Mouse (Mus musculus) right cerebral cortex, postnatal 14 days (tissue): ENCODE results near the gene Sertad4.

Source experiments
- DNase-seq: peaks from one replicate; pipeline ENCODE4 v3.0.0; 2022

Sertad4 gene

GRCm38 (mm10) chr1:192855474-192856230, at the start of gene Sertad4:
TSS of gene Sertad4 (minus strand) at chr1:192855756.
- DNase-seq = peak; percentile 53

GRCm38 (mm10) chr1:192901516-192901915, 46.0 kb upstream of the Sertad4 start:
- DNase-seq = no peak

DNA sequence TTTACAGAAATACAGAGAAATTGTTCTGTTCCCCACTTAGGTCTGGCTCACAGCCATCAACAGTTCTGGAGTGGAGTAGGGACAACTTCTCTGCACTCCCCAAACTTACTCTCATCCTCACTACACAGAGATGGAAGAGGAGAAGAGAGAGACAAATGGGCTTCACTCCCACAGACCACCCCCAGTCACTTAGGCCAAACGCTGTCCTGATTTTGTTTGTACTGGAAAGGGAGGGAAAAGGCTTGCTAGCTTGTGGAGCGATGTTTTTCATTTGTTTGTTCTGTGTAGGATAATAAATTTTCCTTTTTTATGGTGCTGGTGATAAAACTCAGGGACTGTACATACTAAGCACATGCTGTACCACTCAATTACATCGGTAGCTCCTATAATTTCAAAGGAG, 45.4 kb upstream of the Sertad4 start:
- no peak for DNase-seq

DNA sequence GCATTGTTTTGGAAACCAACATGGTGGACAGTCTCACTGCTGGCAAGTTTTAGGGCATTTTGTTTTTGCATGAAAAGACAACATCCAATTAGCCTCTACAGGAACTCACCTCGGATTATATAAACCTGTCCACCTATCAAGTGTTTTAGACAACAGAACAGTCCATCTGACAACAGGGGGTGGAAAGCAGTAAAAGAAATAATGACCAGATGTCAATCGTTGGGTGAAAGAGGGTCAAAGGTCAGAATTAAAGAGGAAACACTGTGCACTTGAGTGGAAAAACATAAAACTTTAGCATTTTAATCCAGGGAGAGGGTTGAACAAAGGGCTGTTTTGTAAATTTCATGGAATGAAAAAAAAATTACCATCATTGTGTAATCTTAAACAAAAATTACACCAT, 43.2 kb upstream of the Sertad4 start:
- DNase-seq = no peak

GRCm38 (mm10) chr1:192897218-192897617, 41.7 kb upstream of the Sertad4 start:
- DNase-seq = no peak

- DNase-seq = no peak
These were observed 40.5 kb upstream of the Sertad4 start for GRCm38 (mm10) chr1:192896076-192896475.

DNA sequence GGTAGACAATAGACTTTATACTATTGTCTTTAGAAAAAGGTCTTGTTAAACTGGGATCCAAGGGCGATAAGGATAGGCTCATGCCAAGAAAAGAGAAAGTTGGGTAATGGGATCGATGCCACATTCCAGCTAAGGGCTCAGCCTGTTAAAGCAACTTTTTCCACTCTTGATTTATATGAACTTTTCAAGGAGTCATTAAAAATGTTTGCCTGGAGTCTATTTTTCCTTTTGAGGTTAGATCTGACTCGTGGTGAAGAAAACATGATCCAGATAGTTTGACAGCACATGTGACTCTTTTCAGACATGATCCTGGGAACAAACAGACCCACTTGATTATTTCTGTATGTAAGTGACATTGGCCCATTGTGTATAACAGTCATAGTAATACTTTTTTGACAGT, 35.2 kb upstream of the Sertad4 start:
- no peak for DNase-seq

GRCm38 (mm10) chr1:192882617-192883295, 27.2 kb upstream of the Sertad4 start:
- DNase-seq = no peak

GRCm38 (mm10) chr1:192880130-192880529, 24.6 kb upstream of the Sertad4 start:
- no peak for DNase-seq

DNA sequence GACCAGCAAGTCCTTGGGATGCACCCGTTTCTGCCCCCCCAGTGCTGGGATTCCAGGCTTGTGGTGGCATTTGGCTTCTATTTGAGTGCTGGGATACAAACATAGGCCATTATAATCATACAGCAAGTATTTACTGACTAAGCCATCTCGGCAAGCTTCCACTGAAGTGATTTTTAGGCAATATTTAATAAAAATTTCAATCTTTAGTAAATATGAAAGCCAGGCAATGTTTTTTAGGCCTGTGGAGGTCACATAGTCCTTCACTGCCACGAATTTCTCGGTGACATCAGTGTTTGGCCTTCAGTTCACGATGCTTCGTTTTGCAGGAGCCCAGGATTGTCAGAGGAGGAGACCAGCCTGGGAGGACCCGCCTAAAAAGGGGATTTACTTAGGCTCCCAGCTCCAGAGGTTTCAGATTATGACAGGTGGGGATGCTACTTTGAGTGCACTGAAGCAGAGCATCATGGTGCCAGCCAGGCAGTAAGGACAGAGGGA, 23.6 kb upstream of the Sertad4 start:
- no peak for DNase-seq

GRCm38 (mm10) chr1:192872841-192873240, 17.3 kb upstream of the Sertad4 start:
- DNase-seq = no peak

- no peak for DNase-seq
These were observed 14.2 kb upstream of the Sertad4 start for GRCm38 (mm10) chr1:192869761-192870160.

- no peak for DNase-seq
These were observed 8.9 kb upstream of the Sertad4 start for GRCm38 (mm10) chr1:192864440-192864839.

DNA sequence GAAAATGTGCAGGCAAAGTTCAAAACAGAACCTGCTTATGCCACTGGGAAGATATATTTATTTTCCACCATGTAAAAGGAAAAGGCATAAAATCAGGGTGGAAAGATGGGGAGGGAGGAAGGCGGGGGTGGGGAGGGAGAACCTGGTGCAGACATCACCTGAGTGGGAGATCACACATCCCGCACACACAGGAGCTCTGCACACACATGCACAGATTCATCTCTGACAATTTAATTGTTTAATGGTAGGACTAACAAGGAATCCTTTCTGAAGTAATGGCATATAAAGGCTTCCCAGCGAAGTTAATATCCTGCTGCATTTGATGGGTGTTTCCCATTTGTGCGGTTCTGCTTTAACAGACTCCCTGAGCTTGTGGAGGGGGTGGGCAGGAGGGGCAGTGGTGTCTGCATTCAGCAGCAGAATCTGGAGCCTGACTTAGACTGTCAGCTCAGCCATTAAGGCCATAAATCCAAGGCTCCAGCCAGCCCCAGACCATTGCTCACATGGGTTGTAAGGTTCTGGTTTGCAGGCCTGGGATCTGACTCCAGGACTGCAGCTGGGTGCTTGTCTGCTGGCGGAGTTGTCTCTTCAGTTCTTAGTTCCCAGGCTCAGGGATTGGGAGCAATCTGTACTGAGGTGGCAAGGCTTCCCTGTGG, 5.9 kb upstream of the Sertad4 start:
- no peak for DNase-seq

DNA sequence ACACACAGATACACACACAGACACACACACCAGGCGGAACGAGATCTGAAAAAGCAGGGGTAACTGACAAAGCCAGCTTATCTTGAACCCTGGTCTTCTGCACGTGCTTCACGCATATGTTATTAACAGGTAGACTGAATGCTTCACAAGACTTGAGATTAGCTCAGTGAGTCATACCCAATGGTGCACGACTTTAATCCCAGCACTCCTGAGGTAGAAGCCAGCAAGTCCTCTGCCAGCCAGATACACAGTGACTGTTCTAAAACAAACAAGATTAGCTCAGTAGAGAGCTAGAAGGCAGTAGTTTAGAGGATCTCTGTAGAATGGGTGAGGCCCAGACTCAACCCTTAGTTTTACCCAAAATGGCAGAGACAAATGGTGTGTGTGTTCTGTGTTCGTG, 4.7 kb upstream of the Sertad4 start:
- DNase-seq = no peak

DNA sequence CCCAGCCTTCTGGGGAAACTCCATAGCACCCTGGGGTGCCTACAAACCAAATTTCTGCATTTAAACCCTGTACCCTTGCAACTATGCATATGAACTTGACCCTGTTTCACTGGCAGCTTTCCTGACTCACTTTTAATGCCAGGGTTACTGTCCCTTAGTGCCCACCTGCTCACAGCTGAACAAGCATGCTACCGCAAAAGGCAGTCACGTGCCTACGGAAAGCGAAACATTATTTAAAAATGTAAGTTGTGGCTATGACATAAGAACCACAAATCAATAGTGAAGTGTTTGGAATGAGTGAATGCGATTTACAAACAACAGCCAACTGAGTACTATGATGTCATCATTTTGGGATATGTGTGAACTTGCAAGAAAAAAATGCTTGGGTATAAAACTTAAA, 2.0 kb upstream of the Sertad4 start:
- no peak for DNase-seq

GRCm38 (mm10) chr1:192856931-192857330, 1.4 kb upstream of the Sertad4 start:
- no peak for DNase-seq

DNA sequence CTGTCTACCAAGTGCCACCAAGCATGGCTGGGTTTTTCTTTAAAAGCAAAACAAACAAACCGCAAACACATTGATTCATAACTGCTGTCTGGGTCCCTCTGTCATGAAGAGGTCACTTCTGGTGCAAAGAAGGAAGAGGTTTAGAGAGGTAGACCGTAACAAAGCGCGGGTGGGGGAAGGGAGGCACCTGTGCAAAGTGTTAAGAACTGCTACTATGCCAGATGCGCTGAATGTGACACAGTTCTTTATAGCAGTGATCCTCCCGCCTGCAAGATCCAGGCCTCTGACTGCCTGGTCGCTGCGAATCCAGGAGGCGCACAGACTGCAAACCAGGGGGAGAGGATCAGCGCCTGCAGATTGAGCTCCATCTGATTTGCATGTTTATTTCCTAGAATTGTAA, 855 bp upstream of the Sertad4 start:
- peak; percentile 25 for DNase-seq

DNA sequence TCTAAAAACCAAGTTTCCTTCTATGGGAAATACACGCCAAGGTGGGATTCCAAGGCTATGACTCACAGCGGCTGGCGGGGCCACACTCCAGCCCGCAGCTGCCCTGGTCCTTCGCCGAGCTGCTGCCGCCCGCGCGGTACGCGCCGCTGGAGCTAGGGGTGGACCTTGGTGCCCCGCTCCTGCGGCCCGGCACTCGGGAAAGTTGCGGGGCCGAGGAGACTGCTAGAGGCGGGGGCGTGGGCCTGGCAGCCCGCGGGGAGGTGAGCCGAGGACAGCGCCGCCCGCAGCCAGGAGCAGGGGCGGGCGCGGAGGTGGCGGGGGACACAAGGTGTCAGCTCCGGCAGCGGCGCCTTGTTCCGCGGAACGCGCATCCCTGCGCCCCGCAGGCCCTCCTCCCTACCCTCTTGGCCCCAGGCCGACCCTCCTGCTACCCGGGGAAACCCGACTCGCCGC, 711 bp downstream of the Sertad4 start:
- DNase-seq = peak; percentile 51

GRCm38 (mm10) chr1:192853988-192854818, 1.4 kb downstream of the Sertad4 start:
- no peak for DNase-seq

GRCm38 (mm10) chr1:192853429-192853828, 2.1 kb downstream of the Sertad4 start:
- DNase-seq = no peak

GRCm38 (mm10) chr1:192852047-192852446, 3.5 kb downstream of the Sertad4 start:
- no peak for DNase-seq

DNA sequence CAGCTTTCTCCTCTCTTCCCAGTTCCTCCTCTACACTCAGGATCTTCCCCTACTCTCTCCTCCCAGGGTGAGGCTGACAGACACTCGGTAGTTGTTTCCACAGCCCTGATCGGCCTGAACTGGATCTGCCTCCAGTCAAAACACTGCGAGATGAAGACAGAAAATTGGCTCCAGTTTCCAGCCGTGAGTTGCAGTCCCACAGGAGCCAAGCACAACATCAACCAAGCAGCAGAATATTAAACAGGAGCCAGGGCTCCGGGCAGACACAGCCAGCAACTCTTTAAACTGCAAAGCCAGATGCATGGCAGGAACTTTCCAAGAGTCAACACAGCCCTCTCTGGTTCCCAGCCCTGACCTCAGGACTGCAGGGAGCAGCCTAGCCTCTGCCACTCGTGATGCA, 3.9 kb downstream of the Sertad4 start:
- no peak for DNase-seq
